Mouse (Mus musculus): ENCODE data around the gene Slit1. TPM values are rescaled to one million over a fixed set of nuclear protein-coding genes. Genes with fewer than 3 reads are reported as not detected.

Gene Slit1
- polyA plus RNA-seq, 1 experiment from 2014 or later: 0.97 TPM

GRCm38 (mm10) chr19:41714431-41714917 lies 29.0 kb downstream of the Slit1 start:
- 74% methylated on average over 9 of the region's 9 CpGs for WGBS
- no peak for ATAC-seq (ENCODE audit: insufficient read depth, low FRiP score)
- H3K4me2 ChIP-seq (ENCODE audit: low read depth, low read length): no peak overlapping the region
- no peaks in the 10 kb centered on the region for H3K9me3 ChIP-seq (replicated peaks; ENCODE audit: control insufficient read depth, low read length)
- 0 out of 2 replicates have a peak, but pooled peaks cover 5% of the 10 kb centered on the region for H3K4me1 ChIP-seq (ENCODE audit: control insufficient read depth, insufficient read depth, low read length)
- H3K4me3 ChIP-seq (replicated peaks; ENCODE audit: low read length): no peak overlapping the region
- H3K27me3 ChIP-seq (ENCODE audit: control insufficient read depth, insufficient read depth, low read length): no peaks in the 10 kb centered on the region; the same call in 1 of the 2 replicates
- no peak overlapping the region for H3K9ac ChIP-seq (ENCODE audit: low read length)
- H3K27ac ChIP-seq (ENCODE audit: low read length): no peak overlapping the region
- no peaks in the 10 kb centered on the region for H3K36me3 ChIP-seq (ENCODE audit: control insufficient read depth, insufficient read depth, low read length)

- Histone ChIP-seq H3K27me3 (ENCODE audit: control insufficient read depth, insufficient read depth, low read length) (no peaks in the 10 kb centered on the region; the same call in 1 of the 2 replicates), H3K9me3 (replicated peaks; ENCODE audit: control insufficient read depth, low read length) (no peaks in the 10 kb centered on the region), H3K36me3 (ENCODE audit: control insufficient read depth, insufficient read depth, low read length) (no peaks in the 10 kb centered on the region), H3K4me1 (ENCODE audit: control insufficient read depth, insufficient read depth, low read length) (0 out of 2 replicates have a peak, but pooled peaks cover 5% of the 10 kb centered on the region), H3K4me3 (replicated peaks; ENCODE audit: low read length) (no peak overlapping the region), H3K9ac (ENCODE audit: low read length) (no peak overlapping the region), H3K4me2 (ENCODE audit: low read depth, low read length) (no peak overlapping the region), H3K27ac (ENCODE audit: low read length) (no peak overlapping the region)
- ATAC-seq (ENCODE audit: insufficient read depth, low FRiP score): no peak
- WGBS: 71% methylated on average over 8 of the region's 8 CpGs
These were observed 30.6 kb downstream of the Slit1 start for GRCm38 (mm10) chr19:41712829-41713228.

- Histone ChIP-seq H3K9ac (ENCODE audit: low read length) (no peak overlapping the region), H3K9me3 (replicated peaks; ENCODE audit: control insufficient read depth, low read length) (no peaks in the 10 kb centered on the region), H3K4me3 (replicated peaks; ENCODE audit: low read length) (no peak overlapping the region), H3K4me1 (ENCODE audit: control insufficient read depth, insufficient read depth, low read length) (0 out of 2 replicates have a peak, but pooled peaks cover 5% of the 10 kb centered on the region), H3K27ac (ENCODE audit: low read length) (no peak overlapping the region), H3K27me3 (ENCODE audit: control insufficient read depth, insufficient read depth, low read length) (no peaks in the 10 kb centered on the region; the same call in 1 of the 2 replicates), H3K36me3 (ENCODE audit: control insufficient read depth, insufficient read depth, low read length) (no peaks in the 10 kb centered on the region), H3K4me2 (ENCODE audit: low read depth, low read length) (no peak overlapping the region)
- ATAC-seq (ENCODE audit: insufficient read depth, low FRiP score): no peak
- WGBS: 81% methylated on average over 9 of the region's 9 CpGs
These were observed 31.8 kb downstream of the Slit1 start for GRCm38 (mm10) chr19:41711665-41712064.

- no peaks in the 10 kb centered on the region for H3K36me3 ChIP-seq (ENCODE audit: control insufficient read depth, insufficient read depth, low read length)
- 79% methylated on average over 12 of the region's 12 CpGs for WGBS
These were observed 33.8 kb downstream of the Slit1 start for GRCm38 (mm10) chr19:41709497-41710165.

GRCm38 (mm10) chr19:41707850-41708249 lies 35.6 kb downstream of the Slit1 start:
- H3K4me3 ChIP-seq (replicated peaks; ENCODE audit: low read length): no peak overlapping the region
- H3K27ac ChIP-seq (ENCODE audit: low read length): no peak overlapping the region
- no peaks in the 10 kb centered on the region for H3K9me3 ChIP-seq (replicated peaks; ENCODE audit: control insufficient read depth, low read length)
- ATAC-seq (ENCODE audit: insufficient read depth, low FRiP score): no peak
- H3K9ac ChIP-seq (ENCODE audit: low read length): no peak overlapping the region
- no peaks in the 10 kb centered on the region for H3K27me3 ChIP-seq (ENCODE audit: control insufficient read depth, insufficient read depth, low read length)
- no peaks in the 10 kb centered on the region for H3K4me1 ChIP-seq (ENCODE audit: control insufficient read depth, insufficient read depth, low read length)
- WGBS: 45% methylated on average over 12 of the region's 12 CpGs
- H3K4me2 ChIP-seq (ENCODE audit: low read depth, low read length): no peak overlapping the region
- no peaks in the 10 kb centered on the region for H3K36me3 ChIP-seq (ENCODE audit: control insufficient read depth, insufficient read depth, low read length)

More at GRCm38 (mm10) chr19:41709497-41710165, 33.8 kb downstream of the Slit1 start:
- H3K4me1 ChIP-seq (ENCODE audit: control insufficient read depth, insufficient read depth, low read length): no peaks in the 10 kb centered on the region
- H3K9ac ChIP-seq (ENCODE audit: low read length): no peak overlapping the region
- no peaks in the 10 kb centered on the region for H3K9me3 ChIP-seq (replicated peaks; ENCODE audit: control insufficient read depth, low read length)
- no peak overlapping the region for H3K4me3 ChIP-seq (replicated peaks; ENCODE audit: low read length)
- no peak for ATAC-seq (ENCODE audit: insufficient read depth, low FRiP score)
- no peaks in the 10 kb centered on the region for H3K27me3 ChIP-seq (ENCODE audit: control insufficient read depth, insufficient read depth, low read length)
- no peak overlapping the region for H3K4me2 ChIP-seq (ENCODE audit: low read depth, low read length)
- no peak overlapping the region for H3K27ac ChIP-seq (ENCODE audit: low read length)

- Histone ChIP-seq H3K4me1 (ENCODE audit: control insufficient read depth, insufficient read depth, low read length) (no peaks in the 10 kb centered on the region), H3K9ac (ENCODE audit: low read length) (no peak overlapping the region), H3K27ac (ENCODE audit: low read length) (no peak overlapping the region), H3K27me3 (ENCODE audit: control insufficient read depth, insufficient read depth, low read length) (no peaks in the 10 kb centered on the region), H3K36me3 (ENCODE audit: control insufficient read depth, insufficient read depth, low read length) (no peaks in the 10 kb centered on the region), H3K4me3 (replicated peaks; ENCODE audit: low read length) (no peak overlapping the region), H3K4me2 (ENCODE audit: low read depth, low read length) (no peak overlapping the region), H3K9me3 (replicated peaks; ENCODE audit: control insufficient read depth, low read length) (no peaks in the 10 kb centered on the region)
- no peak for ATAC-seq (ENCODE audit: insufficient read depth, low FRiP score)
- WGBS: 77% methylated on average over 17 of the region's 17 CpGs
These were observed 37.2 kb downstream of the Slit1 start for GRCm38 (mm10) chr19:41706094-41706828.

GRCm38 (mm10) chr19:41705416-41705815 lies 38.0 kb downstream of the Slit1 start:
- H3K27ac ChIP-seq (ENCODE audit: low read length): no peak overlapping the region
- 38% methylated on average over 12 of the region's 12 CpGs for WGBS
- ATAC-seq (ENCODE audit: insufficient read depth, low FRiP score): no peak
- no peaks in the 10 kb centered on the region for H3K36me3 ChIP-seq (ENCODE audit: control insufficient read depth, insufficient read depth, low read length)
- no peaks in the 10 kb centered on the region for H3K9me3 ChIP-seq (replicated peaks; ENCODE audit: control insufficient read depth, low read length)
- H3K4me1 ChIP-seq (ENCODE audit: control insufficient read depth, insufficient read depth, low read length): no peaks in the 10 kb centered on the region
- H3K4me2 ChIP-seq (ENCODE audit: low read depth, low read length): no peak overlapping the region
- H3K27me3 ChIP-seq (ENCODE audit: control insufficient read depth, insufficient read depth, low read length): no peaks in the 10 kb centered on the region
- H3K4me3 ChIP-seq (replicated peaks; ENCODE audit: low read length): no peak overlapping the region
- H3K9ac ChIP-seq (ENCODE audit: low read length): no peak overlapping the region

GRCm38 (mm10) chr19:41702638-41703037 lies 40.8 kb downstream of the Slit1 start:
- 65% methylated on average over 6 of the region's 6 CpGs for WGBS
- no peak for ATAC-seq (ENCODE audit: insufficient read depth, low FRiP score)

GRCm38 (mm10) chr19:41698857-41699424 lies 44.5 kb downstream of the Slit1 start:
- Histone ChIP-seq H3K4me2 (ENCODE audit: low read depth, low read length) (no peak overlapping the region), H3K9me3 (replicated peaks; ENCODE audit: control insufficient read depth, low read length) (no peaks in the 10 kb centered on the region), H3K36me3 (ENCODE audit: control insufficient read depth, insufficient read depth, low read length) (no peaks in the 10 kb centered on the region), H3K9ac (ENCODE audit: low read length) (no peak overlapping the region), H3K27ac (ENCODE audit: low read length) (no peak overlapping the region), H3K27me3 (ENCODE audit: control insufficient read depth, insufficient read depth, low read length) (no peaks in the 10 kb centered on the region), H3K4me1 (ENCODE audit: control insufficient read depth, insufficient read depth, low read length) (no peaks in the 10 kb centered on the region), H3K4me3 (replicated peaks; ENCODE audit: low read length) (no peak overlapping the region)
- WGBS: 61% methylated on average over 5 of the region's 5 CpGs
- ATAC-seq (ENCODE audit: insufficient read depth, low FRiP score): no peak

More at GRCm38 (mm10) chr19:41702638-41703037, 40.8 kb downstream of the Slit1 start:
- Histone ChIP-seq H3K27me3 (ENCODE audit: control insufficient read depth, insufficient read depth, low read length) (no peaks in the 10 kb centered on the region), H3K27ac (ENCODE audit: low read length) (no peak overlapping the region), H3K4me2 (ENCODE audit: low read depth, low read length) (no peak overlapping the region), H3K9ac (ENCODE audit: low read length) (no peak overlapping the region), H3K4me3 (replicated peaks; ENCODE audit: low read length) (no peak overlapping the region), H3K36me3 (ENCODE audit: control insufficient read depth, insufficient read depth, low read length) (no peaks in the 10 kb centered on the region), H3K4me1 (ENCODE audit: control insufficient read depth, insufficient read depth, low read length) (no peaks in the 10 kb centered on the region), H3K9me3 (replicated peaks; ENCODE audit: control insufficient read depth, low read length) (no peaks in the 10 kb centered on the region)
